Mouse (Mus musculus) ES-E14 (cell line): ENCODE data around the gene Epb41l5.

ENCODE experiments used
- CHD2 ChIP-seq: IDR thresholded peaks from 2 replicates; pipeline ENCODE4 v1.6.1; 2014; ENCODE audit warnings: mild to moderate bottlenecking, low read depth, low read length, inconsistent platforms
- ZC3H11A ChIP-seq: IDR thresholded peaks from 2 replicates; pipeline ENCODE4 v1.6.1; 2012; ENCODE audit warnings: low read depth, mild to moderate bottlenecking, inconsistent platforms, low read length, borderline replicate concordance

DNA sequence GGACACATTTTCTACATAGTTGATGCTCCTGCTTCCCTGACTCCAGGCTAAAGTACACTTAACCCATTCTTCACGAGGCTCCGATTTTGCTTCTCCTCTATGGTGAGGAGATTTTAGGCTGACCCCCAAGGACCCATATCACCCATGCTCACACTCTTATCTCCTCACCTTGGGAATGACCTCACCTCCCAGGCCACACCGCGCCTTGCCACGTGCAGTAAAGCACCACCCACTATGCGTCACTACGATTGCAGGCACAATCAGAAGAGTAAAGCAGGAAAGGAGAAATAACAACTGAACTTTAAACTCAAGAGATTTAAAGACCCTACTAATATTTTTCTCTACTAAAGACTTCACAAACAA is 99.5 kb downstream of the Epb41l5 start:
- TF ChIP-seq ZC3H11A (no peak), CHD2 (no peak)
